Mouse (Mus musculus): Measurements from ENCODE around the gene Rufy3.

The Rufy3 gene

GRCm38 (mm10) chr5:88575506-88576338 lies 10.9 kb downstream of the Rufy3 start:
- peak; percentile 45 to 67 for DNase-seq

- no peak for DNase-seq
These were observed 15.8 kb downstream of the Rufy3 start for GRCm38 (mm10) chr5:88580681-88581080.

DNA sequence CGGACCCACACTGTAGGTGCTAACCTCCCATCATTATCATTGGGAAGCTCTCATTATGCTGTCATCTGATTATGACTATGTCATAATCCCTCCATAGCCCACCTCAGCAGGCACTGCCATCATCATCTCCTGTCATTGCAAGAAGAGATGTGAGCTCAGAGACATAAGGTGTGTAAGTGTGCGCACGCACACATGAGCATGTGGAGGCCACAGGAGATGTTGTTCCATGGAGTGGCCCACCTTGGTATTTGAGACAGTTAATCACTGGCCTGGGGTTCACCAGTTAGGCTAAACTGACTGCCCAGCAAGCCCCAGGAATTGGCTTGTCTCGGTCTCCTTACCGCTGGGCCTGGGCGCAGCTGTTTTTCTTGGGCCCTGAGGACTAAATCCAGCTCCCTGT lies 16.5 kb downstream of the Rufy3 start:
- no peak for DNase-seq

DNA sequence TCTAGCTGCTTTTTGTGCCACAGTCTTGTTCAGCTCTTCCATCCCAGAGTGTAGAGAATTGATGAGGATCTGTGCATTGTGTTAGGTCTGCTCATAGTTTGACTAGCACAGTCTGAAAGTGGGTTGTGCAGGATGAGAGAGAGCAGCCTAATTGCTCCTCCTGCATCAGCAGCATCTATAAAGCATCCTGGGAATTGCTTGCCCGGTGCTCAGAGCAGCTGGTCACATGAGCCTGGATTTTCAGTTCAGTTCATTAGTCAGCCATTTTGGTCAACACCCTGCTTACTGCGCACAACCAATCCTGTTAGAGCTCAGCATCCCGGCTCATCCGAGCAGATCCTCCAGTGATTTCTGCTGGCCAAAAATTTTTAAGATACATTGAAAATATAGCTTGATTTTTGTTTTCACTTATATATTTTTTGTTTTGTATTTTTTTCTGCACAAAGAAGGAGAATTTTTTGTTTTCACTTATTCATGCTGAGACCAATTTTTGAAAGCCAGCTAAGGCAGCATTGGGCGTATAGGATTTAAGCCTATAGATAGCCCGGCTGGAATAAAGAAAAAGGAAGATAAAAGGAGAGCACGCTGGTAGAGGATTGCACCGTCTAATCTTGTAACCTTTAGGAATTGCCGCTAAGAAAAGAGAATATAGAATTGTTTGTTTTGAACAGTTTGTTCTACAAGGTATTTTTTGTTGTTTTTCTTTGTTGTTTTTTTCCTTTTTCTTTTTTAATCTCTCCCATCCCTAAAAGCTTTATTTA lies 18.6 kb downstream of the Rufy3 start:
- DNase-seq, result peak; percentile 81 to 84

GRCm38 (mm10) chr5:88584061-88584460 lies 19.2 kb downstream of the Rufy3 start:
- DNase-seq, result peak; percentile 76 to 77

- peak; percentile 61 to 75 for DNase-seq
These were observed 21.8 kb downstream of the Rufy3 start for GRCm38 (mm10) chr5:88586407-88587174.

DNA sequence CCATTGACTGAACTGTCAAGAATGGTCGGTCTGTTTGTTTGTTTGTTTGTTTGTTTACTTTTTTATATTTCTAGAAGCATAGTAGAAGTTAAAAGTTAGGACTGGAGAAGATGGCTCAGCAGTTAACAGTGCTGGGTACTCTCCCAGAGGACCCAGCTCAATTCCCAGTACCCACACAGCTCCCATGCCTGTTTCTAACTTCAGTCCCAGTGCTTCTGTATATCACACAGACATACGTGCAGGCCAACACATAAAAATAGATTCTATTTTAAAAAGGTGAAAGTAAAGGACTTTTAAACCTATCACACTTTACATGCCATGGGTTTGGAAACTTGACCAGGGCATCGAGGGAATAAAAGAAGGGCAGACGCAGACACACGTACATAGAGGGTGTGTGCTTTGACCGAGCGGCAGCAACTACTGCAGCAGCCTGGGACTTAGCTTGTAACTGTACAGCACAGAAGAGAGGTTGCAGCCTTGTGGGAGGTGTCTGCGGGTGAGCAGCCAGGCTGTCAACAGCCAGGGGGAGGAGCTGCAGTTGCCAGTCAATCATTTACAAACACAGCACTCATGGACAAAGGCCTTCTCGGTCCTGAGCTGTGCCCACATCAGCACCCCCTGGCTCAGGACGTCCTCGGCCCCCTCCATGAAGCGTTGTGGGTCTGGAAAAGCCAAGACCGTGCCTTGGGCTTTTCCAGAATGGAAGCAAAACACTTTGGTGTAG lies 22.5 kb downstream of the Rufy3 start:
- peak; percentile 29 to 39 for DNase-seq

- no peak for DNase-seq
These were observed 23.6 kb downstream of the Rufy3 start for GRCm38 (mm10) chr5:88588481-88588880.

DNA sequence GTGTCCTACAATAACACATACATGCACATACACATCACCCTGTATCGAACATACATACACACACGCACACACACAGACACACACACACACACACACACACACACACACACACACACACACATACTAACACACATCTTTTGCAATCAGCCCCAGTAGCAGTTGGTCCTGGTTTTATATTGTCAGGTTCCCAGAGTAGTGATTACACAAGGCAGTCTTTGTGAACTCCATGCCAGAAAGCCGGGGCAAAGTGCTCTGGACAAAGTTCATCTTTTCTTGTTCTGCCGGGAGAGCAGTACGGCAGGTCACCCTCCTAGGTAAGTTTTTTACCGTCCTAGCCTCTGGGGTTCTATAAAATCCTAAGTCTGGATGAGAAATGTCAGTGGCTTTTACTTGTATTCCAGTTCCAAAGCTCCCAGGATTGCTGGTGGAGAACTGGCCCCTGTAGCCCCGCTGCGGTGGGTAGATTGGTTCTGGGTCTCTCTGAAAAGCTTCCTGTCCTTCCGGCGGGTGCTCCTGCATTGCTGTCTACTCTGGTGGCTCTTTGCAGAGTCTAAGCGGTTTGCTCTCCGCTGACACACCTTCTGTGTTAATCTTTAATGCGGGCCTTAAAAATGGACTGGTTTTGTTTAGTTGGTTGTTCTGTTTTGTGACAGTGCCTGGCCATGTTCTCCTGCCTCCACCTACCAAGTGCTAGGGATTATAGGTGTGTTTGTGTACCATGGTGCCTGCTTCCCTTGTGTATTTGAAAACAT lies 28.8 kb downstream of the Rufy3 start:
- no peak for DNase-seq

DNA sequence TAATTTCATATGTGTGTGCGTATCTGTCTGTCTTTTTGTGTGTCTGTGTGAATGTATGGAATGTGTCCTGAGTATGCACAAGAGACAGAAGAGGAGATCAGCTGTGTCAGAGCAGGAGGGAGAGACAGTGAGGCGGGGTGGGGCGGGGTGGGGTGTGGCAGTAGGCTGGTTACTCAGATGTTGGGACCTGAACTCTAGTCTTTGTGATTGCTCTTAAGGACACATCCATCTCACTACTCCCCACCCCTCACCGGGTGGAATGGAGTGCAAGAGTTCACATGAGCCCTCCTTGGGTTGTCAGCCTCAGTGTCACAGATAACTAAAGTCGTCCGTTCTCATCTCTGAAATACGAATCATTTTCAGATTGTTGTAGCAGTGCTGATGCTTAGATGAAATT lies 29.3 kb downstream of the Rufy3 start:
- no peak for DNase-seq

GRCm38 (mm10) chr5:88595537-88596455 lies 31.0 kb downstream of the Rufy3 start:
- DNase-seq, result no peak

- DNase-seq, result no peak
These were observed 34.1 kb downstream of the Rufy3 start for GRCm38 (mm10) chr5:88598961-88599360.

DNA sequence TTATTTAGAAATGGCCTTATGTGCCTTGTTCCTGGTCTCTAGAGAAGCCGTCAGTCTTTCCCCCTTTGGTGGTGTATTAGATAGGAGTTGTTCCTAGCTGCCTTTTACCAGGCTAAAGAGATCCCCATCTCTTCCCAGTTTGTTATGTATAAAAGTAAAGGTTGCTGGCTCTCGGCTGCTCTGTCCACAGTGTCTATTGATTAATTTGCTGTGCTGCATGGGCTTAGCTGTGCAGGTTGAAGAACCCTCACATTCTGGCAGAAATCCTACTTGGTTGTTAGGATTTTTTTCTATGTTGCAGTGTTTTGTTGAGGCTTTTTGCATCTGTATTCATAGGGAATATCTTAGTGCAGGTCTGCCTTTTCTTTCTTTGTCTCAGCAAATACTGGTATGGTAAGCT lies 37.2 kb downstream of the Rufy3 start:
- DNase-seq, result no peak

DNA sequence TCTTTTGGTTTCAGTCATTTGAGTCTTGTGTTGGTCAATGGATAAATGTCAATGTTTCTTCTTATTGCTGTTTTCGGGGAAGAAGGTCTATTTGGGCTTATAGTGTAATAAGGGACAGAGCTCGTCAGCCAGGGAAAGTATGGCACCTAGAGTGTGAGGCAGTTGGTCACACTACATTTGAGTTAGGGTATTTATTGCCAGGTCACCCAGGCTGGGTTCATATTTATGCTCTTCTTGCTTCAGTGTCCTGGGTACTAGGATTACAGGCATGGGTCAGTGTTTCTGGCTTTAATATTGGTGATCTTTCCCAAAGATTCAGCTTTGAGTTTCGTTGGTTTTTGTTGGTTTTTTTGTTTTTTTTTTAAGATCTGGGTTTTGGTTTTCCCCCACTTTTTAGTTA lies 37.9 kb downstream of the Rufy3 start:
- DNase-seq, result no peak

DNA sequence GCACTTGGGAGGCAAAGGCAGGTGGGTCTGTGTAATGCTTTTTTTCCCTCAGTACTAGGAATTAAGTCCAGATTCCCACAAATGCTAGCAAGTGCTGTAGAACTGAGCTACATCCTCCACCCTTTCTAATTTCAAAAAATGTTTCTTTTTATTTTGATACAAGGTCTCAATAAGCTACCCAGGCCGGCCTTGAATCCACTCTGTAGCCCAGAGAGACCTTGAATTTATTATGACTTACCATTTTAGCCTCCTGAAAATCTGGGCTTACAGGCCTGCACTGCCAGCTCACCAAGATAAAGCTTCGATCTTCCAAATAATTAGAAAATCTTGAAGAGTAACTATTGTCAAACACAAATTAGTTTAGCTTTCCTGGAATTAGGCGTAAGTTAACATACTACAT lies 39.2 kb downstream of the Rufy3 start:
- no peak for DNase-seq

DNA sequence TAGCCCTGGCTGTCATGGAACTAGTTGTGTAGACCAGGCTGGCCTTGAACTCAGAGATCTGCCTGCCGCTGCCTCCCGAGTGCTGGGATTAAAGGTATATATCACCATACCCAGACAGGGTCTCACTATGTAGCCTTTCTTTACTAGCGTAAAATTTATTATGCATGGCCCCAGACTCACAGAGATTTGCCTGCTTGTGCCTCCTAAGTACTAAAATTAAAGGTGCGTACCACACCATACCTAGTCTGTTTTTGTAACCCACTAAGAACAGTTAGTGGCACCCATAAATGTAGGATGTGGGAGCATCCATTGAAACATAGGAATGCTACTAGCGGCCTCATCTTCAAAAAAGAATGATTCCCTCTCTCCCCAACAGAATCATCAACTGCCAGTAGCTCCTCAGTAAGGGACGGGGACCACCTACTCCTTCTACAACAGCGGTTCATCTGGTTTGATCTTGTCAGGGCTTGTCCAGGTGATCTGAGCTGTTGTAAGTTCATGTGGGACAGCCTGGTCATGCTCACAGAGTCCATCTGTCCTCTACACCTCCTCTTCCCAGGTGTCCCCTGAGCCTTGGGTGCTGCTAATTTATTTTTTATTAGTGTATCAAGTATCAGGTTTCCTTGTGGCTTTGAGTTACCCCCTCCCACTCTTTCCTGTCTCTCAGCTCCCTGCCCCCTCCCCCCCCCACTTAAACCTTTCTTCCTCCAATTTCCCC lies 40.0 kb downstream of the Rufy3 start:
- DNase-seq, result no peak

- no peak for DNase-seq
These were observed 49.3 kb downstream of the Rufy3 start for GRCm38 (mm10) chr5:88614129-88614528.

GRCm38 (mm10) chr5:88616988-88617387 lies 52.1 kb downstream of the Rufy3 start:
- DNase-seq, result no peak

DNA sequence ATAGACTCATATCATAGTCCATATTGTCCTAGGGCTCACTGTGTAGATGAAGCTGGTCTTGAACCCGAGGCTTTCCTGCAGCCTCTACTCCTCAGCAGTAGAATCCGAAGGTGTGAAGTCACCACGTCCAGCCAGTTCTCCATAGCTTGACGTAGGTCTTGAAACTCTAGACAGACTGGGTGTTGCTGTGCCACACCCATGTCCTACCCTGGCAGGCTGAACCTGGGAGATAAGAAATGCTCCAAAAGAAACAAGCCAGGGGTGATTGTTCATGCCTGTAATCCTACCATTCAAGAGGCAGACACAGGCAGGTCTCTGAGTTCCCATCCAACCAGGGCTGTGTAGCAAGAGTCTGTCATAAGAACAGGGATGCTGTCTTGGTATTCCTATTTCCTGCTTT lies 62.7 kb downstream of the Rufy3 start:
- DNase-seq, result no peak

- DNase-seq, result no peak
These were observed 64.3 kb downstream of the Rufy3 start for GRCm38 (mm10) chr5:88629125-88629524.

Measured in cerebellum, postnatal 10 days (tissue).